Mouse (Mus musculus): ENCODE data around the gene Rpn2.

The Rpn2 gene

GRCm38 (mm10) chr2:157278717-157279415 lies at the start of gene Rpn2:
Gene Rpn2, plus strand, starts transcription at chr2:157279017.
- DNase-seq (ENCODE audit: low spot score) = peak; percentile 95

GRCm38 (mm10) chr2:157235946-157236345 lies 42.9 kb upstream of the Rpn2 start:
- DNase-seq (ENCODE audit: low spot score) = no peak

GRCm38 (mm10) chr2:157245001-157245400 lies 33.8 kb upstream of the Rpn2 start:
- no peak for DNase-seq (ENCODE audit: low spot score)

- DNase-seq (ENCODE audit: low spot score) = no peak
These were observed 33.2 kb upstream of the Rpn2 start for GRCm38 (mm10) chr2:157245603-157246002.

- no peak for DNase-seq (ENCODE audit: low spot score)
These were observed 30.7 kb upstream of the Rpn2 start for GRCm38 (mm10) chr2:157248111-157248510.

GRCm38 (mm10) chr2:157259720-157260119 lies 19.1 kb upstream of the Rpn2 start:
- DNase-seq (ENCODE audit: low spot score) = no peak

- DNase-seq (ENCODE audit: low spot score) = no peak
These were observed 16.9 kb upstream of the Rpn2 start for GRCm38 (mm10) chr2:157261930-157262329.

- DNase-seq (ENCODE audit: low spot score) = no peak
These were observed 16.3 kb upstream of the Rpn2 start for GRCm38 (mm10) chr2:157262506-157262905.

- no peak for DNase-seq (ENCODE audit: low spot score)
These were observed 15.7 kb upstream of the Rpn2 start for GRCm38 (mm10) chr2:157263101-157263500.

- no peak for DNase-seq (ENCODE audit: low spot score)
These were observed 15.0 kb upstream of the Rpn2 start for GRCm38 (mm10) chr2:157263832-157264231.

GRCm38 (mm10) chr2:157279416-157279800 lies 591 bp downstream of the Rpn2 start, which contains the start of gene Mroh8:
Gene Mroh8, minus strand, starts transcription at chr2:157279549.
- peak; percentile 10 for DNase-seq (ENCODE audit: low spot score)

- no peak for DNase-seq (ENCODE audit: low spot score)
These were observed 4.5 kb downstream of the Rpn2 start for GRCm38 (mm10) chr2:157283321-157283720.

- no peak for DNase-seq (ENCODE audit: low spot score)
These were observed 8.7 kb downstream of the Rpn2 start for GRCm38 (mm10) chr2:157287542-157287941.

- DNase-seq (ENCODE audit: low spot score) = no peak
These were observed 10.2 kb downstream of the Rpn2 start for GRCm38 (mm10) chr2:157288996-157289395.

- DNase-seq (ENCODE audit: low spot score) = peak; percentile 55
These were observed 13.3 kb downstream of the Rpn2 start for GRCm38 (mm10) chr2:157292093-157292492.

- DNase-seq (ENCODE audit: low spot score) = no peak
These were observed 17.4 kb downstream of the Rpn2 start for GRCm38 (mm10) chr2:157296105-157296689.

GRCm38 (mm10) chr2:157300051-157300450 lies 21.2 kb downstream of the Rpn2 start:
- no peak for DNase-seq (ENCODE audit: low spot score)

- DNase-seq (ENCODE audit: low spot score) = no peak
These were observed 24.3 kb downstream of the Rpn2 start for GRCm38 (mm10) chr2:157303096-157303495.

GRCm38 (mm10) chr2:157306091-157307032 lies 27.5 kb downstream of the Rpn2 start:
- DNase-seq (ENCODE audit: low spot score) = no peak

- DNase-seq (ENCODE audit: low spot score) = no peak
These were observed 29.0 kb downstream of the Rpn2 start for GRCm38 (mm10) chr2:157307715-157308265.

- no peak for DNase-seq (ENCODE audit: low spot score)
These were observed 29.6 kb downstream of the Rpn2 start for GRCm38 (mm10) chr2:157308273-157308917.

- DNase-seq (ENCODE audit: low spot score) = no peak
These were observed 30.8 kb downstream of the Rpn2 start for GRCm38 (mm10) chr2:157309611-157310010.

All from ovary, postnatal 10 days (tissue).